Mouse (Mus musculus) cortical plate, adult 2 months (tissue): ENCODE measurements around the gene Hoxa9.

Experiments used
- CTCF ChIP-seq: fragments of 200-500 bp; IDR thresholded peaks from 2 replicates; pipeline ENCODE4 v1.5.1; 2011; ENCODE audit warnings: mild to moderate bottlenecking, control low read depth, low read length; ENCODE audit not compliant: insufficient read depth; ENCODE audit errors: extremely low read depth
- POLR2A ChIP-seq: fragments of 200-500 bp; IDR thresholded peaks from 2 replicates; pipeline ENCODE4 v1.6.1; 2011; ENCODE audit warnings: mild to moderate bottlenecking, low read length, control low read depth; ENCODE audit not compliant: insufficient read depth; ENCODE audit errors: extremely low read depth

DNA sequence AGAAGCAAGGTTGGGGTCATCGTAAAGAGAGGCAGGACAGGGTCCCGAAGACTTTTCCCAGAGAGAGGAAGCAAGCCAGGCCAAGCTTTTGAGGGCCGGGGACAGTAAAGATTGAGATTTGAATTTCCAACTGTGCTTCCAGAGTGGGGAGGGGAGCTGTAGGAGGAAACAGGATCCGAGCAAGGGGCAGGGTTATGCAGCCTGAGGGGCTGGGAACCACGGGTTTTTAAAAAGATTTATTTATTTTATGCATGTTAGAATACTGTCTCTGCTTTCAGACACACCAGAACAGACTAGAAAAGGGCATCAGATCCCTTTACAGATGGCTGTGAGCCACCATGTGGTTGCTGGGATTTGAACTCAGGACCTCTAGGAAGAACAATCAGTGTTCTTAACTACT is 46.0 kb upstream of the Hoxa9 start:
- no peak for TF ChIP-seq CTCF
- TF ChIP-seq POLR2A, result no peak
